Mouse (Mus musculus): Measurements from ENCODE around the gene Rpl36a. TPM values are rescaled to one million over a fixed set of nuclear protein-coding genes. Genes with fewer than 3 reads are reported as not detected.

Rpl36a gene
- total RNA-seq, 2 experiments from 2014 or later: 854 to 4,087 TPM

DNA sequence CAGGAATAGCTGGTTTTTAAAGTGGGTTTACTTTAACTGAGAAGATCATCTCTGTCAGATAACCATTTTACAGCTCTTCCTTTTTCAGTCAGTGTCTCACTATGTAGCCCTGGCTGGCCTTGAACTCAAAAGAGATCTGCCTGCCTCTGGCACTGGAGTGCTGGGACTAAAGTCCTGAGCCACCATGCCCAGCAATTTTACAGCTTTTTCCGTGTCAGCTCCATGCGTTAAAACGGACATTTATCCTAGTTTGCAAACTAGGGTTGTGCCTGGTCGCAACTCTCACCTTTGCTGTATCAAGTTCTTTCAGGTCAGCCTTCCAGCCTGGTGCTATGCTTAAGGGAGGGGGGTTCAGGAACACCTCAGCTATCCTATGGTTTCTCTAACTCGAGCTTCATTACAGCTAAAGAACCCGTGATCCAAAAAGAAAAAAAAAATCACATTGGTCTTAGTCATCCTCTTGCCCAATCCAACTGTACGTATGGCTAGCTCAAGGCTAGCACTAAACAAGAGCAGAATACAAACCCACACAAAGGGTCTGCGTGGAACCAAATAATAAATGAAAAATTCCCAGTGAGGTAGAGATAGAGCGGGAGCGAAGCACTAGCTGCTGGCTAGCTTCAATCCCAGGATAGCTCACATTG is 14.6 kb downstream of the Rpl36a start:
- peak; percentile 45 for ATAC-seq (ENCODE audit: poor library complexity, severe bottlenecking)

GRCm38 (mm10) chrX:134600659-134601379 is 15.4 kb downstream of the Rpl36a start, which contains the start of the genes Gla and Hnrnph2:
Gene Gla, minus strand, starts transcription at chrX:134601125.
Gene Hnrnph2, plus strand, starts transcription at chrX:134601179.
- peak; percentile 84 for ATAC-seq (ENCODE audit: poor library complexity, severe bottlenecking)

DNA sequence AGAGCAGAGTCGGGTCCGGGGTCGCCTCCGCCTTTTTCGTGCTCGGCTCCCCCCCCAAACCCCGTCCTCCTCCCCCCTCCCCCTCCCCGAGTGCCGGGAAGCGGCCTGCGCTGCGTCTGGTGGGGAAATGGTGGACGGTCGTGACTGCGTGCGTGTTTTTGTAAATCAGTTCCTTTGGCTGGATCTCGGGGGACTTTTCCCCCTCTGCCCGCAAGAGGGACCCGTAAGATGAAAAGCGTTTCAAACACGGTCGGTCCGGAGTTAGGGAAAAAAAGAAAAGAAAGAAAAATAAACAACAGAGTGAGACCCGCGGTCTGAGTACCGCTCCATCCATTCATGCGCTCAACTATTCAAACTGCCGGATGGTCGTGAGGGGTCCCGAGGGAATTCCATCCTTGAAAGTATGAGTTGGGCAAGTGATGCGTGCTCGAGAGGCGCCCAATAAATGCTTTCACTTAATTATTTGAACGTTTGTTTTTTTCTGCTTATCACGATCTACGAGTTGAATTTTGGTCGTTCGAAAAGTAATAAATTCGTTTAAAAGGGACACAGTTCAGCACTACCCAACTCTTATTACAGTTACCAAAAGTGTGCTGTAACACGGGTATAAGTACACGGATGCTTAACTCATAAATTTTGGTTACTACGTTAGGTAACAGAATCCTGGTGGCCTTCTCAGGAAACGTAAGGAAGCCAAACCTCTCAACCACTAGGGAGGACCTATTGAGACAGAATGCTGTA is 16.1 kb downstream of the Rpl36a start:
- ATAC-seq (ENCODE audit: poor library complexity, severe bottlenecking): peak; percentile 47

DNA sequence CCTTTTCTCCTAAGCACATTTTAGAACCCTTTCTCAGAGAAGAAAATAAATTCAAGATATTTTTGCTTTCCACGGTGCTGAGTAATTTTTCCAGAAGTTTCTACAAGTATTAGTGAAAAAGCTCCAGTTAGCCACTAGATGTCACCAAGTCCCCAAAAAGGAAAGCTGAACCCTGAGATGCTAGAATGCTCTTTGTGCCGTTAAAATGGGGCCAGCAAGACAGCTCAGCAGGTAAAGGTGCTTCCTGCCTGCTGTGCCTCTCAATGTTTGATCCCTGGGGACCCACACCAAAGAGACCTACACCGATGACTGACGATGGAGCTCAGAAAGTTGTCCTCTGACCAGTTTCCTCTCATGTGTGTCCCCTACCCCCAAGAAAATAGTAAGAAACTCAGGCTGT is 24.0 kb downstream of the Rpl36a start:
- peak; percentile 50 for ATAC-seq (ENCODE audit: poor library complexity, severe bottlenecking)

DNA sequence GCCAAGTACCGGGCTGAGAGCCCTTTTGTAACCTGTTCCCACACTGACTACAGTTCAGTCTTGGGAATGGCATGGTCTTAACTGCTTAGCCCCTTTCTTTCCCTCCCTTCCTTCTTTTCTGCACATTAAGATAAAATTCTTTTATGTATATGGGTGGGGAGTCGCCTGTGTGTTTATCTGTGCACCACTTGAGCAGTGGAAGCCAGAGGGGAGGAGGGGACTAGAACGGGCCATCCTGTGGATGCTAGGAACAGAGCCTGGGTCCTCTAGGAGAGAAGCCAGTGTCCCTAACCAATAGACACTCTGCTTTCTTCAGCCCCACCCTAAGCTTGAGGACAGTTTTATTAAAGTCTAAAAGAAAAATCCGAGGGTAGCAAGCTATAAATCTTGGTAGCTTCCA is 25.5 kb downstream of the Rpl36a start:
- ATAC-seq (ENCODE audit: poor library complexity, severe bottlenecking): no peak

- peak; percentile 79 for ATAC-seq (ENCODE audit: poor library complexity, severe bottlenecking)
These were observed 27.0 kb downstream of the Rpl36a start for GRCm38 (mm10) chrX:134612285-134612959.

DNA sequence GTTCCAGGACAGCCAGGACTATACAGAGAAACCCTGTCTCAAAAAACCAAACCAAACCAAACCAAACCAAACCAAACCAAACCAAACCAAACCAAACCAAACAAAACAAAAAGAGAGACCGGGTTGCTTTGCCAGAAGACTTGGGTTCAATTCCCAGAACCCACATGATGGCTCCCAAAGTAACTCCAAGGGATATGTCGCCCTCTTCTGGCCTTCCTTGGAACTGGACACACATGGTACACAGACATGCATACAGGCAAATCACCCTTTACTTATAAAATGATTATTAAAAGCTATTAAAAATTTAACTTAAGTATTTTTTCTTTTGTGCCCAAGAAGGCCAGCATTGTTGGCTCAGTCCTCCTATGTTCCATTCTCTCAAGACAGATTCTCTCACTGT is 28.9 kb downstream of the Rpl36a start:
- ATAC-seq (ENCODE audit: poor library complexity, severe bottlenecking): 0 out of 2 replicates have a peak, but pooled peaks have one; percentile 47

GRCm38 (mm10) chrX:134619695-134620094 is 34.2 kb downstream of the Rpl36a start:
- ATAC-seq (ENCODE audit: poor library complexity, severe bottlenecking): no peak

DNA sequence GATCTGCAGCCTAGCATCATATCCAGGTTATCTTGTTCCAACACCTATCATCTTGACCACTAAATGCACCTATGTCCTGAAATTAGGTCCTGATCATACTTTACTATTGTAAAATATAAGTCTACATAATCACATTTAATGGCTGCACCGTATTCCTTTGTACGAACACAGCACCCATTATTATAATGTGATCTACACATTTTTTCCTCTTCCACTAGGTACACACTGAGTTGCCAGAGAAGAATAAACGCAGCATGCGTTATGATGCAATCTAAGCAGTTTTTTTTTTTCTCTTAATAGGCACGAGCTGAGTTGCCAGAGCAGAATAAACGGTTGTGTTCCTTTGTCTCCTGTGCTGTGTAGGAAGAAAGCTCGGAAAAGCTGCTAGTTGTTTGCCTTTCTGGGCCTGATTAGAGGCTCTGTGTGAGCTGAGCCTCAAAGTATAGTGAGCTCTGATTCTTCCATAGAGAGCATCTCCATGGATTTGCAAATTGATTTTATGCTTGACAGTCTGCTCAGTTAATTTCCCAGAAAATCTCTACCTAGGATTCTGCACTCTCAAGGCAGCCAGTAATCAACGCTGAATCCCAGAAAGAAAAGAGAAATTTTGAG is 34.9 kb downstream of the Rpl36a start:
- no peak for ATAC-seq (ENCODE audit: poor library complexity, severe bottlenecking)

GRCm38 (mm10) chrX:134621685-134622084 is 36.2 kb downstream of the Rpl36a start:
- no peak for ATAC-seq (ENCODE audit: poor library complexity, severe bottlenecking)

DNA sequence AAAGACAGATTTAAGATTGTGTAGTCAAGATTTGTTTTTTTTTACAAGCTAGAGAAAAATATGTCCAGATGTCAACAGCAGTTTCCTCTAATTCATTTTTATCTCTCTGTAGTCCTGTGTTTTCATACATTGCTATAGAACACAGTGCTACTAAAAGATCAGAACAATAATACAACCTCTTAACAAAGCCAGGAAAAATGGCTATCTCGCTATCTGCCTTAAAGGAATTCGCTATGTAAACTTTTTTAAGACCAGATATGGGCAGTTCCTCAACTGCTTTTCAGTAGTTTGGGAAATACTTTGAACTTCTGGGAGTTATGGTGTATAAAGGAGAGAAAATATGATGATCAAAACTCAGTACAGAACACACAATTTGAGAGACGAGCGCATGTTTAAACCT is 37.9 kb downstream of the Rpl36a start:
- no peak for ATAC-seq (ENCODE audit: poor library complexity, severe bottlenecking)

DNA sequence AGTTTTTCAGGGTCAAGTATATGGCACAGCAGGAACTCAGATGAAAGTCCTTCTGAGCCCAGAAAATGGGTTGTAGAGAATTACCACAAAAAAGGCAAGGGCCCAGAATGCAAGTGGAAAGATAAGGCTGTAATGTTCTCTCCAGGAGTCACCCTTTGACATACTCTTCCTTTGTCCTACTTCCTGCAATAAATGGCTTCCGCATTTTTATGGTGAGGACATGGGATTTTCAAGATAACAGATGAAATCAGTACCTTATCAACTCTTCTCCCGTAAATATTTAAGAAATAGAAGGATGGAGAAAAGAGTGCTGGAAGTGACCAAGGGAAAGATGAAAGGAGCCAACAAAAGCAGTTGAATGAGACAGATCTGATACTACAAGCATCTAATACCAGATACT is 42.7 kb downstream of the Rpl36a start:
- ATAC-seq (ENCODE audit: poor library complexity, severe bottlenecking): no peak

DNA sequence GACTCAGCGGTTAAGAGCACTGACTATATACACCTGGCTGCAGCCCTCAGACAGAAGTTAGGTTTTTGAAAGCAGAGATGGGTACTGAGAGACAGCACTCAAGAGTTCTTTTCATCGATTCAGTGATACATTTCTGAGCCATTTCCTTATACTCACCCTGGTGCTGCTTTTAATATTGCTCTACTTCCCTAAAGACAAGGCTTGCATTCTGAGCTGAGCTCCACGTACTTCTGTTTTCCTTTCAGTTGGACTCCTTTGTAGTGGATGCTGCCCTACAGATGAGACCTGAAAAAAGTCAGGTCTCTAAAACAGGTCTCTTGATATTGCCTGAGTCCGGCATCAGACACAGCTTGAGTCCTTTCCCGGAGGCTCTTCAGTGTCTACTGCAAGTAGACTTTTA is 47.3 kb downstream of the Rpl36a start:
- ATAC-seq (ENCODE audit: poor library complexity, severe bottlenecking): no peak; the same call in 1 of the 2 replicates

GRCm38 (mm10) chrX:134635111-134635510 is 49.7 kb downstream of the Rpl36a start:
- no peak for ATAC-seq (ENCODE audit: poor library complexity, severe bottlenecking)

GRCm38 (mm10) chrX:134635860-134636259 is 50.4 kb downstream of the Rpl36a start:
- ATAC-seq (ENCODE audit: poor library complexity, severe bottlenecking): no peak

Other genes with a start within 250 kb of the Rpl36a start
- 0.07 TPM in 1 of 2 replicates, not detected in the other for gene Drp2, start 181.1 kb upstream of the Rpl36a start, total RNA-seq (2015)
- gene Drp2, start 181.1 kb upstream of the Rpl36a start, total RNA-seq (2017): 0.04 and 0.22 TPM in 2 replicates
- gene Taf7l, start 109.2 kb upstream of the Rpl36a start, total RNA-seq (2015): not detected in 2 replicates
- not detected in 2 replicates for gene Taf7l, start 109.2 kb upstream of the Rpl36a start, total RNA-seq (2017)
- gene Timm8a1, start 43.8 kb upstream of the Rpl36a start, total RNA-seq (2015): 37.9 and 39.1 TPM in 2 replicates
- 43.6 and 45.0 TPM in 2 replicates for gene Timm8a1, start 43.8 kb upstream of the Rpl36a start, total RNA-seq (2017)
- 54.9 and 56.9 TPM in 2 replicates for gene Btk, start 2.1 kb upstream of the Rpl36a start, total RNA-seq (2015)
- gene Btk, start 2.1 kb upstream of the Rpl36a start, total RNA-seq (2017): 57.7 and 63.3 TPM in 2 replicates
- 11.5 and 11.6 TPM in 2 replicates for gene Gla, start 15.5 kb downstream of the Rpl36a start, total RNA-seq (2015)
- gene Gla, start 15.5 kb downstream of the Rpl36a start, total RNA-seq (2017): 16.2 and 17.4 TPM in 2 replicates
- gene Hnrnph2, start 15.5 kb downstream of the Rpl36a start, total RNA-seq (2015): 63.0 and 67.6 TPM in 2 replicates
- 122 and 132 TPM in 2 replicates for gene Hnrnph2, start 15.5 kb downstream of the Rpl36a start, total RNA-seq (2017)
- gene Armcx4, start 100.9 kb downstream of the Rpl36a start, total RNA-seq (2015): 0.04 and 0.23 TPM in 2 replicates
- 0.26 and 0.65 TPM in 2 replicates for gene Armcx4, start 100.9 kb downstream of the Rpl36a start, total RNA-seq (2017)
- 0.20 and 0.59 TPM in 2 replicates for gene Armcx1, start 132.3 kb downstream of the Rpl36a start, total RNA-seq (2015)
- 0.20 and 0.51 TPM in 2 replicates for gene Armcx1, start 132.3 kb downstream of the Rpl36a start, total RNA-seq (2017)
- 0.54 and 0.64 TPM in 2 replicates for gene Armcx6, start 165.8 kb downstream of the Rpl36a start, total RNA-seq (2015)
- gene Armcx6, start 165.8 kb downstream of the Rpl36a start, total RNA-seq (2017): 0.66 and 3.0 TPM in 2 replicates
- 11.8 and 12.2 TPM in 2 replicates for gene Armcx3, start 170.9 kb downstream of the Rpl36a start, total RNA-seq (2015)
- 8.9 and 9.3 TPM in 2 replicates for gene Armcx3, start 170.9 kb downstream of the Rpl36a start, total RNA-seq (2017)
- 1.7 and 1.8 TPM in 2 replicates for gene Armcx2, start 223.6 kb downstream of the Rpl36a start, total RNA-seq (2015)
- 0.81 TPM in 2 replicates for gene Armcx2, start 223.6 kb downstream of the Rpl36a start, total RNA-seq (2017)